Mouse (Mus musculus) bone marrow macrophage, adult 2 months (primary cell): Measurements from ENCODE around the gene Dgcr6.

Source experiments
- CTCF ChIP-seq: IDR thresholded peaks from 2 replicates; pipeline ENCODE4 v1.5.1; 2012; ENCODE audit warnings: low read depth, mild to moderate bottlenecking, low read length, moderate library complexity
- POLR2A ChIP-seq: IDR thresholded peaks from 2 replicates; pipeline ENCODE4 v1.6.1; 2012; ENCODE audit warnings: mild to moderate bottlenecking, low read depth, low read length, borderline replicate concordance

DNA sequence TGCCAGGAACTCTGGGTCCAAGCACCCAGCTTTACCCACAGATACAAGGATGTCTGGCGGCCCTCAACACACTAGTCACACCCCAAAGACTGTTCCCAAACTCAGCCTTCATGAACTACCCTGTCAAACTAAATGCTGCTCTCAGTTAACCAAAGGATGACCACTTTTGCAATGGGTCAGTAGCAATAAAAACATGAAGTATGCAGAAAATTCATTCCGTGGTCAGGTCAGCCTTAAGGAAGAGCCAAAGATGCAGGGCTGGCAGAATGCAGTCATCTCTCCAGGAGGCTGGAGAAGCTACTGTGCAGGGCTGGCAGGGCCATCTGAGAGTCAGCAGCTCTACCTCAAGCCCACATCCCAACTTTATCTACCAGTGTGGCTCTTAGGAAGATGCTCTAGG is 26.6 kb downstream of the Dgcr6 start:
- no peak for TF ChIP-seq POLR2A
- no peak for TF ChIP-seq CTCF
